Mouse (Mus musculus) ES-Bruce4 (cell line): Measurements from ENCODE around the gene Taf1.

Experiments
- CTCF ChIP-seq: IDR thresholded peaks from one replicate; pipeline ENCODE4 v1.8.1; 2011; ENCODE audit warnings: low read depth, low read length
- POLR2A ChIP-seq: IDR thresholded peaks from one replicate; pipeline ENCODE4 v1.8.1; 2011; ENCODE audit warnings: low read length; ENCODE audit not compliant: insufficient read depth

DNA sequence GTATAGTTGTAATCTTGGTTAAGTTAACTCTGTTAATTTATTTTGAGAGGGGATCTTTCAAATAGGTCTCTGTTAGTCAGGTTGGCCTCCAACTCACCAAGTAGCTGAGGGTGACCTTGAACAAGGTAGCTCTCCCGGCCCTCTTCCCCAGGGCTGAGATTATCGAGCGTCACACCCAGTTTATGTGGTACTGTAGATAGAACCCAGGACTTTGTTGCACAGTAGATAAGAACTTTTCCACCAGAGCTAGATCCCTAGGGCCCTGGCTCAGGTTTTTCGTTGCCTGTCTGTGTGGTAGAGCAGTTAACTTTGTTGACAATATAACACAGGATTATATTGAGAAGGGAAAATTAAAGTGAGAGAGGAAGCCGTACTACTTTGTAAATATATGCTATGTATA is 114.1 kb downstream of the Taf1 start:
- TF ChIP-seq CTCF (no peak), POLR2A (no peak)
